Mouse (Mus musculus) gastrocnemius, adult 18-20 months (tissue): ENCODE measurements at regions not wholly inside any gene's neighbourhood (a gene's known extent, or its start where the extent isn't known, plus 50 kb on each side); places are given as distances from the start of the nearest gene placed in this dataset.

Experiments used
- DNase-seq: peaks from one replicate; pipeline ENCODE4 v3.0.0; 2021; ENCODE audit warnings: low spot score

DNA sequence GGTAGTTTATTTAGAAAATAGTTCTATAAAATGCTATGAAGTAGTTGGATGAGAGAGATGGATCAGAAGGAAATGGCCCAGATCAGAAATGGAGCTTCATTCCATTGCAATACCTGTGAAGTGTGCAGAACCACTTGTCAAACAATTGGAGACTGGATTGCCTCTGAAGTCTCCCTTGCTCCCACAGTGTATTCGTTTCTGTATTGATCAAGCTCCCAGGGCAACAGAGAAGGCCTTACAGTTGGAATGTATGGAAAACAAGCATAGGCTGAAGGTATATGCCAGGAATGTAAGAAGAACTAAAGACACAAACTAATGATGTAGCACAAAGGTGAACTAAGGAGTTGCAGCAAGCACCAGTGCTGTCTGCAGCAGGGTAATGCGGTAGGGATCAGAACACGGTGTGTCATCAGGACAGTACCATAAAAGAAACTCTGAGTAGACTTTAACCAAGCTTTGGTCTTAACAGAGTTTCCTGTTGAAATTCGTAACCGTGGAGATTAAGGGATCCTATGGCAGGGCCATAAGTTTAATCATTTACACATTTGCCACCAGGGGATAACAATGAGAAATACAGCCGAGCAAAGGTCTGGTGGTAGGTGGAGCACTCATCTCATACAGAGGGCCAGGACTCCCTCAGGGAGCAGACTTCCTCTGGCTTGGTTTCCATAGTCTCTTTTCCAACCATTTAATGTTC is 732.9 kb upstream of the 2610301B20Rik start:
- no peak for DNase-seq

DNA sequence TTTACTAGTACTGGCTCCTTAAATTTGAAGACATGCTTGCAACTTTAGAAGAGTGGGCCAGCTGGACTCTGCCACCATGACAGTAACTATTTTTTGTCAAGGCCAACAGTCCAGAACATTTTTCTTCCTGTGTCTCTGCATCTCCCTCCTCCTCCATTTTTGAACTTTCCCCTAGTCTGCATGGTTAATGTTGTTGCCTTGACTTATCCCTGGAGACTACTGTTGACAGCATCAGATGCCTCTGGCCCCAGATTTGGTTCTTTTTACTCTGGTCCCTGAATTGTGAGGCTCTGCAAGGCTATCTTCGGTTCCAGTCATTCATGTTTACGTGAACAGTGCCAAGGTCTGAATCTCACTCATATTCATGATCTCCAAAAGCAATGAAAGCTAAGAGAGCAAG is 724.4 kb upstream of the 2610301B20Rik start:
- DNase-seq, result peak; percentile 12

DNA sequence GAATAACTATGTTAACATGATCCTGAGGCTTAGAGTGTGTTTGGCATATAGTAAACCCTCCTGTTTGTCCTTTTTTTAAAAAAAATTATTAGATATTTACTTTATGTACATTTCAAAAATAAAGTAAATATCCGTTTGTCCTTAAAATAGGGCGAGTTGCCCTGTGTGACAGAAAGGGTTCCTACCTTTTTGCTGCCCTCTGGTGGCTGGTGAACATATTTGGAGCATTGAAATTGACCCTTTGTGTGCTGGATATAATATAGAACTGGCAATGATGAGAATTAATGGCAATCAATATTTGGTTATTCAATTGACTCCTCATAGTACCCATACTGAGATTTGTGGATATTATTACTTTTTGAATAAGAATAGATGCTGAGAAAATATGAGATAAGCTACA is 723.8 kb upstream of the 2610301B20Rik start:
- DNase-seq, result peak; percentile 33

DNA sequence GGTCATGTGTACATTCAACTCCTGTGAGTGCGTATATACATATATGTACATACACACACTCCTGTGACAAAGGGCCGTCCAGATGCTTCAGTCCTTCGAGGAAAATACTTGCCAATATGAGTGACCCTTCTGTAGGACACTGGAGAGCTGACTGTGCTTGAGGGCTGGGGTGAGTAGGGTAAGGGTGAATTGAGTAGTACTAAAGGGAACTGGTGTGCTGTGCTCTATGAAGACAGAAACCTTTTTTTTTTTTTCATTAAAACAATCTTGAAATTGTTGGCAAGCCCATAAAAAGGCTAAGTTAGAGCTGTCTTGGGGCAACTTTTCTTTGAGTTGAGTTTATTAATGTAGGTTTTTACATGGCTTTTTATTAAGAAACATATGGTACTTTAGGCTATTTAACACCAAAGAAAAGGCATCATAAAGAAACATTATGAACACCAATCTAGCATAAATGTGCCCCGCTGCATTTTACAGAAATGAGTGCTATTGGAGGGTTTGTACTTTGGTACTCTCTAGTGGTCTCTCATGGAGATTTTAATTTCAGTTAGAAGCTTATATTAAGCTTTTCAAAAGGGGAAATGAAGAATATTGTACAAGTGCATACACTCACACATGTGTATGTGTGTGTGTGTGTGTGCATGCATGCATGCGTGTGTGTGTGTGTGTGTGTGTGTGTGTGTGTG is 718.5 kb upstream of the 2610301B20Rik start:
- DNase-seq, result no peak

DNA sequence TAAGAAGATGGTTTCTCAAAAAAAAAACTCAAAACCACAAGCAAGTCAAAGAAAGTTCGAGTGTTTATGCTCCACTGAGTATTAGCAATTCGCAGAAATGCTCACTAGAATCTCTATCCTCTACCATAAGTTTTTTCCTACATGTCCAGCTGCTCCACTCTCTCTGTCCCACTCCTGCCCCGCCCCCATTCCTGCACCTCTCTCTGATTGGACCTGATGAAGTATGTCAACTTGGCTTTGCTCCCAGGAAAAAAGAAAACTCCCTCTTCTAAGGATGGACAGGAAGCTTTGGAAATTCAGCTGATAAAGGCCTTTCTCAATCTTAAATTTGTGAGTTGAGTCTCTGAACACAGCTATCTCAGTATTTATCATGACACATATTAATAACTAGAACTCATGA is 684.4 kb upstream of the 2610301B20Rik start:
- DNase-seq, result no peak

DNA sequence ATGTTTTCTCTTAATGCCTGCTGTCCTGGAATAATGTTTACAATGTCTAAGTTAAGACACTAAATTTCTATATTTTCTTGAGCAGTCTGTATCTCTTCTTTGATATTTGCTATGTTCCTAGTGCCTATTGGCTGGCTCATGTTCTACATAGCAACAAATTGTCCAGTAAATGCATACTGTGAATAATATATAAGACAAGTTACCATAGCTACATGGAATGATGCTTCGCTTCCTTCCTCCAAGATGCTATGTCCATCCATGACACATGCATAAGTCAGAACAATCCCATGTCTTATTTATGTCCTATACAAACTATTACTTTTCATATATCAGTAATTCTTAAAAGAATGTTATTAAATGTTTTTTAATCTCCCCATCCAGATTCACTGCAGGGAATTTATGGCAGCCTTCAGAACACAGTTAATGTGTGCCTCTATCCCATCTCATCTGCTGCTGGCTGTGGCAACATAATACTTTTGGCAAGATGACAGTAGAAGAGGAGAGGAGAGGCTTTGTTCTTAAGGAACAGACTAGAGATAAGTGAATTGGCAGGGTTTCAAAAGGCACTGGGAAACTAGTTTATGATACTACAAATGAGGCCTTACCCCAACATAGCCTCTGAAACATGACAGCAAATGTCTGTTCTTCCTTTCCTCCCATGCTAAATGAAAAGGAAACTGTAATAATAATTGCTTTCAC is 676.9 kb upstream of the 2610301B20Rik start:
- DNase-seq, result no peak

DNA sequence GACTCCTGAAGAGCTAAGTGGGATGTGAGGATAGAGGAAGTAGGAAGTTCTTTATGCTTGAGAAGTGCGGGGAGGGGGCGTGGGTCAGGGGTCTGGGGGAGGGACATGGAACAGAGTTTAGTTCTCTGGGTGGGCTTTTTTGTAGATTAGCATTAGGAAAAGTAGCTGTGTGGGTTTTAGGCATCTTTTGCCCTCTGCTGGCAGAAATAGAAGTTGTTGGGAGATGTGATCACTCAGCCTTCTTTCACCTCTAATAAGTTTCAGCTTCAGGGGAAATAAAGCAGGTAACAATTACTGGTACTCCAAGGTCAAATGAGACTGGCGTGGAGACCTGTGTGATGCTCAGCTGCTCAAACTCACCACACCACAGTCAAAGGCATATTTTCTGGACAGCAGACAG is 672.5 kb upstream of the 2610301B20Rik start:
- DNase-seq, result no peak

DNA sequence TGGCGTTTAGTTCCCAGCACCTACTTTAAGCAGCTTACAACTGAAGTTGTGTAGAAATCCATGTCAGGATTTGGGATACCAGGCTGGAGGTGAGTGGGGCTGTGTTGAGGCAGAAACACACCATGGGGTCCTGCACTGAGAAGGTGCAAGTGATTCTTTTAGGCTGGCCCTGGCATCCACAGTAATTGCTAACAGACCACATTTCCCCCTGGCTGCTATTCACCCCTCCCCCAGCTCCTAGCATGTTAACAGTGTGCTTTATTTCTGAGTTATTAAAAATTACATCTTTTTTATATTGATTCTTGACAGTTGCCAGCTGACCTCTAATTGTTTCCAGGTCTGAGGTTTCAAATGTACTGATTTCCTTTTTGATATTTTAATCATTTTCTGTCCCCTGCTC is 670.1 kb upstream of the 2610301B20Rik start:
- DNase-seq, result no peak

DNA sequence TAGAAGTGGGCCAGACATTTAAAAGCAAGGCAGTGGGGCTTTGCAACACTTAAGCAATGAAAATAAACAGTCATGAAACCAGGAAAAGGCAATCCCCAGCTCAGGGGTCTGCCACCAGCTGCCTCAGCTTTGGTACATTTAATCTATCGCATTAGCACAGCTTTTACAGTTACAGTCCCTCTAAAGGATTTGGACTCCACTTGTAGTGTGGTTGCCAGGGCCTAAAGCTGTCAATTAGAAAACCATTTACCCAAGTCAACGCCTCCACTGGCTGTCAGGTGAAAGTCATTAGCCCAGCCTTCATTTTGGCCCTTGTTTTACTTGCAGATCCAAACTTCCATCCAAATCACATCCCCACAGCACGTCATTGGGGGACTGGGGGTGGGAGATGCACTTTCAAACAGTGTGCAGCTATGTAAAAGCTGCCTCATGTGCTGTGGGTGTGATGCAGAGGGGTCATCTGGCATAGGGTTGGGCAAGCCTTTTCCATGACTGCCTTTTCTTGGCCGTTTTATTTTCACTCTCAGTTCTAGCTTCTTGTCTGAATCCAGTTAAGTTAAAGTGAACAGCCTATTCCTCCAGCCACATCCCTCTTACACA is 664.9 kb upstream of the 2610301B20Rik start:
- DNase-seq, result no peak

DNA sequence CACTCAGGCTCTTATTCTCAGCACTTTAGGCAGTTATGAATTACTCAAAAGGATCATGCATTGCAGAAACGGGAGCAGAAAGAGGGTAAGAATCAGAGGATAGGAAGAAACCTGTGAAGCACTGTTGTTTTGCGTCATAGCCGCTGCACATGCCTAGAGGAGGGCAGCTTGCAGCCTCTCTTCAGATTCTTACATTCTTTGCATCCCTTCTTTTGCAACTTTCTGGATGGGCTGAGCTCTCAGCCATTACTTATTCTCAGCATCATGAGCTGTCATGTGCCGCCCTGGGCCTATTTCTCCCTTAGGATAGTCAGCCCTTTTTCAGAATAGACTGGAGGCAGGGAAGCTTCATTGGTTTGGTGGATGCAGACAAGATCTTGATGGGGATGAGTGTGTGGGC is 663.0 kb upstream of the 2610301B20Rik start:
- DNase-seq, result no peak

DNA sequence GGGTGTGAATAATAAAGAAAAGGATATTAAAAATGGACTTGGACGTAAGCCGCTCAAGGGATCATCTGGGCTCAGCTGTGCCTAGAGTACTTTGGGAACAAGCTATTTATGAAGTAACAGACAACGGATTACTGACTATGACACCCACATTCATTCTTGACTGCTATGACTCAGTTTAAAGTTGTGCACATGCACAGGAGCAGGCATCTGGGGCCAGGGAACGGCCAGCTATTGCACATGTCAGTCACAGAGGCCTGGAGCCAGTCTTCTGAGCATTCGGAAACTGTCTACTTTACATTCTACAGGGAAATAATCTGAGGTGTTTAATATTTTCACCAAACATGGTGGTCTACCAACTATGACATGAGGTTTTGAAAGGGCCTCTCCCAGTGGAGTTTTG is 639.0 kb upstream of the 2610301B20Rik start:
- no peak for DNase-seq

DNA sequence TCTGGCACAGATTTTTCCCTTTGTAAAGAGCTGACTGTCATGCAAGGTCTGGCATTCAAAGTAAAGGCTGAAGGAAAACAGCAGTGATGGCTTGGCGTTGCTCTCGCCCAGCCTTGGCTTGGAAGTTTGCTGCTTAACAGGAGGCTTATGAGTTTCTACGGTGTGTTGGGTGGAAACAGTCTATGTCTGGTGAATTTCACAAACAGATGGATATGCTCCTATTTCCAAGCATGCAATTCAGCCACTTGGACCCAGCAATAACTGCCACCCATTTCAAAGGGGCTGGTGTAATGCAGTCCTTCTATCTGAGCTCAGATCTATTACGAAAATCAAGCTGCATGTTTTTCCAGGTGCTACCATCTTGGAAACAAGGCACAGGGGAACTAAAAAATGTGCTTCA is 632.2 kb upstream of the 2610301B20Rik start:
- no peak for DNase-seq

DNA sequence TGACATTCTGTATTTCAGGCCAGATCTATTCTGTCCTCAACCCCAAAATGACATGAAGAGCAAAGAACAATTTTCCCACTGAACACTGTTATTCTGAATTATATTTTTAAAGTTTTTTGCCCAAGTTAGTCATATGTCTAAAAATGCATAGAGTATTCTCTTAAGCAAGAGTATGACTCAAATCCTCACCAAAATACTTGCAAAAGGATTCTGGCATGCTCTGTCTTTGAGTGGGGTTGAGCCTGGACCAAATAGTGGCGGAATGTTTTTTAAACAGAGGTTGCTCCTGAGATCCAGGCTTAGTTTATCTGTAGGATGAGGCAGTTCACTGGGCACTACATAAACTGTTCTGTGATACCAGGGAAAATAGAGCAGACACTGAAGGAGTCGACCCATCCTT is 631.4 kb upstream of the 2610301B20Rik start:
- no peak for DNase-seq

DNA sequence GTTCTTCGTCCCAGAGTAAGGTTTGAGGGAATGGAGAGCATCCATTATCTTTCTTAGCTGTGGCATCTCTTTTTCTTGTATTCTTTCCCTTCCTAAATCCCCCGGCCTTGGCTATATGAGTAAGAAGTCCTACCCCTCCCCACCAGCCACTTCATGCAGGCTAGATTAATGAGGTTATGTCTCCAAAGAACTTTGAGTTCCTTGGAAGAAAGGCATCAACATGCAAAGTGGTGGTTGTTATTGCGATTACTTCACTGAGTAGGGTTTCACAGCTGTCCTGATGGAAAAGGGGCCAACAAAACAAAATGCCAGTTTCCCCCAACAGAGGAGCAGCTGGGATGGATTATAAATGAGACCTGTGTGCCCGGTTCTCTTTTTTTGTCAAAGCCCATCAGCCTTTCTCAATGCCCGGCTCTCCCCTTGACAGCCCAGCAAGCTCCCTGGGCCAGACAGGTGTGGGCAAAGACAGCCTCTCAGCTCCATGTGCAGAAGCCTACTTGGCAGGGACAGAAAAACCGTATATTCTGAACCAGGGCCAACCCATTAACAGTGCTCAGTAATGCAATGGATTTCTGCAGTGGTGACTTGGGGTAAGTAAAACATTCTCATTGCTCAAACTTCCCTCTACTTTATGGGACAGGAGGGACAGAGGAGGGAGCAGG is 620.1 kb upstream of the 2610301B20Rik start:
- no peak for DNase-seq

DNA sequence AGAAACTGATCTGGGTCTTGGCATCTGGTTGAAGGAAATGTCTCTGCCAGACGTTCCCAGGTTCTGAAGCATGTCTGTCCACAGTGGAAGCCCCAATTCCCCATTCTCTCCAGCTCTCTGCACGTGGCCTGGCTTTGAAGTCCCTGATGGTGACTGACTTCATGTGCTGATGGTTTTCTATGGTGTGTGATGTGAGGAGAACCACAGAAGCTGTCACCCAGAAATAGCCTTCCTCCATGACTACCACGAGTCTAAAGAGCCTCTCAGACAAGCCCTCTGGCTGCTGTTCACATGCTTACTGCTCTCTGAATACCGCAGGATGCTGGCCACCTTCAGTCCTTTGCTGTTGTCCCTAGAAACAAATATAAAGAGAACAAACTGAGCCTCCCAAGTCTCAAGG is 616.8 kb upstream of the 2610301B20Rik start:
- DNase-seq, result no peak

DNA sequence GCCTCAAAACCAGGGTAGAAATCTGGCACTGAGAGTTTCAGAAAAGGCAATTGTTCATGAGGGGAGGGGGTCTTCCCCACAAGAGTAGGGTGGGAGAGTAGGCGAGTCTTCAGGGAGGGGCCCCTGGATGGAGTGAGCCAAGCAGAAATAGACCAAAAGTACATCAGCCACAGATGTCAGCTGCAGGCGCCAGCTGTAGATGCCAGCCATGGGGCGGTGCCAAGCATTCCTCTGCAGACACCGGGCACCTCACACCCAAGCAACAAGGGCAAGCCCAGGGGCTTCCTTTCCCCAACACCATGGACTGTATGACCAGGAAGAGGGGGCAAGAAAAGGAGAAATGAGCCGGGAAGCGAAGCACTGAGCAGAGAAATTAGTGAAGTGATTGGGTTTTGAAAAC is 613.9 kb upstream of the 2610301B20Rik start:
- DNase-seq, result peak; percentile 36

DNA sequence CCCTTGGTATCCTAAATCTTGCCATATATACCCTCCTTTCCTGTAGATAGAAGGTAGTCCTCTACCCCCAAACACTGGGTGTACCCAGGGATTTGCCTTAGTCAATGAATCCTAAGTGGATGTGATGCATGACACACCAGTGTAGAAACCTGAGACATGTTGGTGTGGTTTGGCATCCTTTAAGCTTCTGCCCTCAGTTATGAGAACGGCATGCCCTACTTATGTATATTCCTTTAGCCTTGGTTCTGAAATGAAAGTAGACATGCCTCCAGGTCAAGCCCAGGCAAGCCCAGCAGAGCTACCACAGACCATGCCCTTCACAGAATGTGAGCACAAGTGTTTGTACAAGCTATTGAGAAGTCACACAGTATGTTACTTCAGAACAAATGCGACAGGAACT is 608.4 kb upstream of the 2610301B20Rik start:
- no peak for DNase-seq

DNA sequence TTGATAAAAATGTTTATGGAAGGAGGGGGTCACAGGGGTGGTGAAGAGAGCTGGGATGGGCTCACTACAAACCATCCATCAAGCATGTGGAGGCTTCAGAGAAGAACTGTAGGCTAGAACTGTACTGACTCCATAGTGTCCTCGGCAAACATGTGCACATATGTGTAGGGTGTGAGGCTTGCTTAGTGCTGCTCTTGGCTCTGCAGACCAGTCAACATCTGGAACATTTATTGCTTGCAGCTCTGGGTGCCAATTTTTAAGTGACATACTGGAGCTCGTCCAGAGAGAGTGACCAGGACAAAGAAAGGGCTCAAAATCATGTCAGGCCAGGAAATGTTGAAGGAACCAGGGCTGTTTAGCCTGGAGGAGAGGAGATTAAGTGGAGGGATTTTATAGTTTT is 588.7 kb upstream of the 2610301B20Rik start:
- no peak for DNase-seq

DNA sequence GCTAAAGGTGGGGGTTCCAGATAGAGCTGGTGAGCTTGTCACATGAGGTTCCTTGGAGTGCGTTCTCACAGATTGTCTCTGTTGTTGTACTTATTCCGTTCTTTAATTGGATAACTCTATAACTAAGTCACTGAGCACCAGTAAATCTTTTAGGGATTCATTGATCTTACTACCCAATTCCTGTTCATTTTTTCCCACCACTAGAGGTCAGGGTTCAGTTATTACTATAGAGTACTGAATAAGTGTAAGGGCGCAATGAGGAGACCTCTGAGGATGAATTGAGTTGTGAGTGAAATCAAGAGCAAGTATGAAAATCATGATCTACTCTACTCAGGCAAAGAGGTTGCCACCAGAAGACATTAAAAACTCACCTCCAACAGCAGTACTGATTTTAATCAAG is 584.0 kb upstream of the 2610301B20Rik start:
- DNase-seq, result no peak

DNA sequence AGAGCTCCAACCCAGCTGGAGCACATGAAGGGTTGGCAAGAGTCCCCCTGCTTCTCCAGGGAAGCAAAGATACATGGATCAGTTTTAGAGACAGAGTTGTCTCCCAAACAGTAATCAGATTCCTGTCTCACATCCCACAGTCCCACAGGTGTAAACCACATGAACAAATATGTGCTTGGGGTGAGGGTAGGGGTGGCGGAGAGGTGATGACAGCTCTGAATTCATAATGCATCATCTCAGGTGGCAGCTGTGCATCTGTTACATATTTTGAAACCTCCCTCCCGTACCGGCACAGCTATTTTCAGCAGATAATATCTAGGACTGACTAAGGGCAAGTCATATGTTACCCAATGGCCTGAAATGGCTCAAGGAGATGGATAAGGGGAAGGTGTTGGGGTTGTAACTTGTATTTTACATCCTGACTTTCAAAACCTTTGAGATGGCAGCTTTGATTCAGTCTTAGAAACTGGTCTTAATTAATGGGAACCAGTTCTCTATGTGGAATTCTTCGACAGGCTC is 579.2 kb upstream of the 2610301B20Rik start:
- DNase-seq, result peak; percentile 4

DNA sequence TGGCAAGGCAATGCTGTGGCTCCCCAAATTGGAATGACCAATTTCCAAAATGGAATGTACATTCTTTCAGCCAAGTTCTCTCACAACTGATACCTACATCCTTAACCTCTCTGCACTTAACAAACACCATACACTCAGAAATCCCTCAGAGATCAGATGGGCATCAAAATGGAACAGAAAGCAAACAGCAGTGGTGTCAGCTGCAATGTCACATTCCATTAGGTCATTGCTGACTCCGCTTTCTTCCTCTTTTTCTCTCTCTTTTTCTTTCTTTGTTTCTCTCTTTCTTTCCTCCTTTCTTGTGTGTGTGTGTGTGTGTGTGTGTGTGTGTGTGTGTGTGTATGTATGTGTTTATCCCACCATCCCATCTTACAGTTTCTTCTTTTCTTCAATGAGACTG is 578.1 kb upstream of the 2610301B20Rik start:
- DNase-seq, result no peak

DNA sequence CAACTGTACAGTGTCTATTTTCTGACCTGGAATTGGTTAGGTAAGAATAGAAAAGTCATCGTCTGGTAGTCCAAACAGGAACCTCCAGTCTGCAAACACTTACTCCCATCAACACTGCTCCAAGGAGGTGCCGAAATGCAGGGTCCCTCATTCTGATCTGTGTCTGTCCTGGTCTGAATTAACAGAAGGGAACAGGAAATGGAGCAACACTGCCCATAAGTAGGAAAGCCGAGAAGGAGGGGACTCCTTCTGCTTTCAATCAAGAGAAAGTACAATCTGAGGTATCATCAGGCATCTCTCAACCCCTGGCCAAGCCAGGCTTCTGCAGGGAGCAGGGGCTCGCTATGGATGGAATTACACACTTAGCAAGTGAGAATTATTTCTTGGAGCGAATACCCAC is 562.4 kb upstream of the 2610301B20Rik start:
- no peak for DNase-seq
